29 mouse cellular contexts compared by ENCODE assay signal in genomic region chr3:137844263-137844662, GRCm38 (mm10). TPM values are rescaled to one million over a fixed set of nuclear protein-coding genes. Genes with fewer than 3 reads are reported as not detected.
A peak's percentile ranks its signal among the peaks of the same experiment; 100 is the strongest.
DNase-seq lines count a peak whose midpoint lies in the region; ATAC-seq and TF ChIP-seq lines count a peak whose summit lies in the region.
"Had no signal": no experiment of that assay in that cellular context is flagged by ENCODE, and none has a peak within 500 bp of the region (broad histone marks: within the 10 kb centered on the region; RNA-seq: fewer than 3 reads in every experiment).

No protein-coding gene starts in this region.

- peak; percentile 85 for ATAC-seq in liver, embryonic 12.5 days
- ATAC-seq in liver, embryonic 11.5 days (replicated peaks; ENCODE audit: low FRiP score), result no peak
- ATAC-seq in liver, embryonic 15.5 days (ENCODE audit: insufficient read depth), result peak; percentile 85
- peak; percentile 66 for ATAC-seq in liver, postnatal 0 days
- ATAC-seq: activated CD4-positive, CD25-positive, alpha-beta regulatory T cell, adult 4 months; CD4-positive, CD25-positive, alpha-beta regulatory T cell, adult 4 months; forebrain, embryonic 13.5 days; forebrain, embryonic 15.5 days; forebrain, postnatal 0 days; Patski had no signal

- peak overlapping the region; percentile 40; the same call in 1 of the 2 replicates for H3K27ac ChIP-seq in liver, embryonic 12.5 days
- no peak overlapping the region for H3K27ac ChIP-seq in liver, embryonic 11.5 days (ENCODE audit: low read depth, low read length)
- no peak overlapping the region; the same call in 1 of the 2 replicates for H3K27ac ChIP-seq in liver, embryonic 15.5 days (replicated peaks)
- no peak overlapping the region for H3K27ac ChIP-seq in liver, postnatal 0 days (ENCODE audit: low read depth)
- H3K27ac ChIP-seq: embryonic facial prominence, embryonic 13.5 days; embryonic facial prominence, embryonic 15.5 days; forebrain, embryonic 13.5 days; forebrain, embryonic 15.5 days had no signal

- H3K4me3 ChIP-seq in liver, embryonic 12.5 days, result no peak overlapping the region
- H3K4me3 ChIP-seq in liver, embryonic 11.5 days (ENCODE audit: low read depth, low read length), result no peak overlapping the region
- H3K4me3 ChIP-seq in liver, embryonic 15.5 days (replicated peaks), result peak overlapping the region; percentile 12; the same call in 1 of the 2 replicates
- no peak overlapping the region for H3K4me3 ChIP-seq in liver, postnatal 0 days (ENCODE audit: low read depth, low read length)
- H3K4me3 ChIP-seq: embryonic facial prominence, embryonic 13.5 days; embryonic facial prominence, embryonic 15.5 days; erythroblast, embryonic 14.5 days; forebrain, embryonic 13.5 days; forebrain, embryonic 15.5 days had no signal

- H3K36me3 ChIP-seq in liver, embryonic 12.5 days, result no peaks in the 10 kb centered on the region
- no peaks in the 10 kb centered on the region for H3K36me3 ChIP-seq in liver, embryonic 11.5 days (ENCODE audit: control insufficient read depth, insufficient read depth, low read length)
- H3K36me3 ChIP-seq in liver, embryonic 15.5 days (replicated peaks), result no peaks in the 10 kb centered on the region
- H3K36me3 ChIP-seq in liver, postnatal 0 days (replicated peaks; ENCODE audit: insufficient read depth, low read length), result no peaks in the 10 kb centered on the region
- H3K36me3 ChIP-seq: embryonic facial prominence, embryonic 13.5 days; embryonic facial prominence, embryonic 15.5 days; forebrain, embryonic 15.5 days; G1E had no signal

- H3K9ac ChIP-seq in liver, embryonic 12.5 days, result no peak overlapping the region
- H3K9ac ChIP-seq in liver, embryonic 11.5 days (ENCODE audit: low read depth, low read length), result no peak overlapping the region
- H3K9ac ChIP-seq in liver, embryonic 15.5 days, result no peak overlapping the region
- no peak overlapping the region for H3K9ac ChIP-seq in liver, postnatal 0 days (replicated peaks)
- H3K9ac ChIP-seq: embryonic facial prominence, embryonic 13.5 days; embryonic facial prominence, embryonic 15.5 days; forebrain, embryonic 13.5 days; forebrain, embryonic 15.5 days; forebrain, postnatal 0 days had no signal

- whole genome bisulfite sequencing in liver, embryonic 12.5 days (ENCODE audit: insufficient replicate concordance), result 72% methylated on average over 3 of the region's 3 CpGs
- WGBS in liver, embryonic 11.5 days, result 84% methylated on average over 3 of the region's 3 CpGs
- 75% methylated on average over 3 of the region's 3 CpGs for WGBS in liver, embryonic 15.5 days (ENCODE audit: insufficient replicate concordance)
- 84% methylated on average over 3 of the region's 3 CpGs for WGBS in liver, postnatal 0 days (ENCODE audit: insufficient replicate concordance)

- TF ChIP-seq EP300 in liver, postnatal 0 days (IDR thresholded peaks at IDR 0.05; ENCODE audit: low read depth), result no peak

- H3K4me2 ChIP-seq in liver, embryonic 12.5 days, result peak overlapping the region; percentile 22; the same call in 1 of the 2 replicates
- H3K4me2 ChIP-seq in liver, embryonic 11.5 days, result no peak overlapping the region
- H3K4me2 ChIP-seq in liver, embryonic 15.5 days, result peak overlapping the region; percentile 42
- H3K4me2 ChIP-seq in liver, postnatal 0 days (ENCODE audit: low read depth, low read length), result no peak overlapping the region
- H3K4me2 ChIP-seq: embryonic facial prominence, embryonic 13.5 days; embryonic facial prominence, embryonic 15.5 days; forebrain, embryonic 13.5 days; forebrain, embryonic 15.5 days had no signal

- no peak for TF ChIP-seq CTCF in liver, postnatal 0 days (IDR thresholded peaks at IDR 0.05; ENCODE audit: low read depth)

- no peaks in the 10 kb centered on the region for H3K9me3 ChIP-seq in liver, embryonic 12.5 days (replicated peaks)
- H3K9me3 ChIP-seq in liver, embryonic 11.5 days (ENCODE audit: control insufficient read depth, low read length), result no peaks in the 10 kb centered on the region
- no peaks in the 10 kb centered on the region for H3K9me3 ChIP-seq in liver, embryonic 15.5 days (replicated peaks)
- no peaks in the 10 kb centered on the region for H3K9me3 ChIP-seq in liver, postnatal 0 days (ENCODE audit: low read length)
- H3K9me3 ChIP-seq: embryonic facial prominence, embryonic 13.5 days; embryonic facial prominence, embryonic 15.5 days; forebrain, embryonic 13.5 days; forebrain, embryonic 15.5 days; G1E had no signal

- no peak for DNase-seq in liver, embryonic 11.5 days (ENCODE audit: low spot score)
- peak; percentile 8 to 54 for DNase-seq in spleen, postnatal 4 days (ENCODE audit: low spot score in 2 of 2)
- DNase-seq in spleen, postnatal 36 days (ENCODE audit: low spot score in 2 of 2), result no peak
- DNase-seq in liver, postnatal 0 days, result no peak
- DNase-seq in adrenal gland, adult 18-20 months (ENCODE audit: low spot score in 2 of 2), result no peak
- no peak for DNase-seq in embryo, embryonic 10 days (ENCODE audit: low spot score)
- DNase-seq: adrenal gland, adult 2 months; adrenal gland, postnatal 10 days; adrenal gland, postnatal 25 days; B cell, adult 2 months; cerebellum, adult 11-12 months; cerebellum, adult 2 months; cerebellum, adult 9-10 months; cerebellum, postnatal 10 days; cerebellum, postnatal 25 days; embryo, embryonic 11 days; forebrain, postnatal 0 days had no signal

- H3K4me1 ChIP-seq in liver, embryonic 12.5 days, result peaks cover 15% of the 10 kb centered on the region
- H3K4me1 ChIP-seq in liver, embryonic 11.5 days (replicated peaks; ENCODE audit: control insufficient read depth, insufficient read depth, low read length), result no peaks in the 10 kb centered on the region
- H3K4me1 ChIP-seq in liver, embryonic 15.5 days (replicated peaks), result peaks cover 14% of the 10 kb centered on the region
- no peaks in the 10 kb centered on the region for H3K4me1 ChIP-seq in liver, postnatal 0 days (ENCODE audit: insufficient read depth)
- H3K4me1 ChIP-seq: embryonic facial prominence, embryonic 13.5 days; embryonic facial prominence, embryonic 15.5 days; forebrain, embryonic 15.5 days had no signal

- no peaks in the 10 kb centered on the region for H3K27me3 ChIP-seq in liver, embryonic 12.5 days (replicated peaks)
- H3K27me3 ChIP-seq in liver, embryonic 11.5 days (replicated peaks; ENCODE audit: control insufficient read depth, insufficient read depth, low read length), result no peaks in the 10 kb centered on the region
- no peaks in the 10 kb centered on the region for H3K27me3 ChIP-seq in liver, embryonic 15.5 days
- no peaks in the 10 kb centered on the region for H3K27me3 ChIP-seq in liver, postnatal 0 days (ENCODE audit: insufficient read depth, low read length)
- H3K27me3 ChIP-seq: CH12.LX; embryonic facial prominence, embryonic 13.5 days; embryonic facial prominence, embryonic 15.5 days; forebrain, embryonic 13.5 days; forebrain, embryonic 15.5 days; Patski had no signal

RNA-seq across cellular contexts. Expression of gene H2afz, which starts 20.0 kb away (rescaled TPM):
- polyA plus RNA-seq in liver, embryonic 12.5 days (2016; fragmentation: Nextera tagmentation; extraction: Ambion mirVana), result 1,584 and 1,643 TPM in 2 replicates
- polyA plus RNA-seq in liver, embryonic 11.5 days (2014; fragmentation: Nextera tagmentation; extraction: Ambion mirVana), result 2,121 and 2,201 TPM in 2 replicates
- 874 and 985 TPM in 2 replicates for polyA plus RNA-seq in liver, embryonic 15.5 days (2015; fragmentation: Nextera tagmentation; extraction: Ambion mirVana)
- polyA plus RNA-seq in liver, postnatal 0 days (2015; fragmentation: Nextera tagmentation; extraction: Ambion mirVana), result 651 and 676 TPM in 2 replicates
- total RNA-seq in adrenal gland, adult 18-20 months (2021), result 100 to 1,000 TPM; 111 to 146 TPM

RNA-seq across cellular contexts. Expression of gene Dnajb14, which starts 23.2 kb away (rescaled TPM):
- 6.5 TPM in 2 replicates for polyA plus RNA-seq in liver, embryonic 12.5 days (2016; fragmentation: Nextera tagmentation; extraction: Ambion mirVana)
- polyA plus RNA-seq in liver, embryonic 11.5 days (2014; fragmentation: Nextera tagmentation; extraction: Ambion mirVana), result 9.0 and 9.8 TPM in 2 replicates
- polyA plus RNA-seq in liver, embryonic 15.5 days (2015; fragmentation: Nextera tagmentation; extraction: Ambion mirVana), result 3.8 and 4.5 TPM in 2 replicates
- 6.4 and 6.9 TPM in 2 replicates for polyA plus RNA-seq in liver, postnatal 0 days (2015; fragmentation: Nextera tagmentation; extraction: Ambion mirVana)
- total RNA-seq in adrenal gland, adult 18-20 months (2021), result 10 to 100 TPM; 21.0 to 23.1 TPM

Comparison
In these comparisons a context has a peak if more than half of its experiments do, and no peak if none do; other contexts are left out.
1. H3K4me2 ChIP-seq: peak in liver, embryonic 12.5 days (single experiment) and liver, embryonic 15.5 days (single experiment); none in liver, embryonic 11.5 days (single experiment) and liver, postnatal 0 days (single experiment).
2. DNase-seq: peak in spleen, postnatal 4 days (2 of 2); none in liver, embryonic 11.5 days (single experiment), spleen, postnatal 36 days (0 of 2), liver, postnatal 0 days (single experiment), adrenal gland, adult 18-20 months (0 of 2) and embryo, embryonic 10 days (single experiment).